Mouse (Mus musculus): ENCODE data around the gene Homer1.

The Homer1 gene

DNA sequence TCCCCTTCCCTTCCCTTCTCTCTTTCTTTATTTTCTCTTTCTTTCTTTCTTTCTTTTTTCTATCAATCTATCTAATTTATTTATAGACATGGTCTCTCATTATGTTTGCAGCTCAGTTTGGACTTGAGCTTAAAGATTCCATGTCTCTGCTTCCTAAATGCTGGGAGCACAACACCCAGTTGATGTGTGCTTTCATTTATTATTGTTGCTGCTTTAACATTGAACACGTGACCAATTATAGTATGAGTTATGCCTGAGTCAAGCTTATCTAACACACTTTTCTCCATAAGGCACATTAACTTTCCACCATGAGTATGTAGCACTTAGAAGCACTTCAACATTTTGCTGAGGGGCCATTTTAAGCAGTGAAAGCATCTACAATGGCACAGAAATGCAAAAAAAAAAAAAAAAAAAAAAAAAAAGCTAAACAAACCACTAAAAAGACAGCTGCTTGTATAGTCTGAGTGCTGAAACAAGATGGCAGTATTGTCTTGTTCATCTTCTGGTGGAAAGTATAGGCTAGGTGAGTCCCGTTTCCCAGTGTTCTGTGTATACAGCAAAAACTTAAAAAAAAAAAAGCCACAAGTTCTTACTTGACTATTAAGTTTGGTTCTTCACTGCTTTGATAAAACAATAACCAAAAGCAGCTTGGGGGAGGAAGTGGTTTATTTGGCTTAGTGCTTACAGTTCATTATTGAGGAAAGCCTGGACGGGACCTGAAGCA lies 41.3 kb downstream of the Homer1 start:
- DNase-seq (ENCODE audit: low read depth, low spot score), result peak; percentile 34

DNA sequence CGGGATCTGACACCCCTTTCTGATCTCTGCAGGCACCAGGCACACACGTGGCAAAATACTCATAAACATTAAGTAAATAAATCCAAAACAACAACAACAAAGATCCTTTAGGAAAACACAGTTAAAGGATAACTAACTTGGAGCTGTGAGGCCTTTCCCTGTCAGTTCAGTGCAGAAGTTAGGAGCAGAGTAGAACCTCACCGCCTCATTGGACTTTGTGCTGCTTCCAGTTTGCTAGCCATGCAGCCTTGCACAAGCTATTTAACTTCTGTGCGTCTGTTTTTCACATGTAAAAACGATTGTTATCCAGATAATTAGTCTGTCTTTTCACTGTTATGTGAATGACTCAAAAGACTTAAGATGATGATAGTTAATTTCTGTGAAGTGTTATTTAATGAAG lies 43.2 kb downstream of the Homer1 start:
- no peak for DNase-seq (ENCODE audit: low read depth, low spot score)

DNA sequence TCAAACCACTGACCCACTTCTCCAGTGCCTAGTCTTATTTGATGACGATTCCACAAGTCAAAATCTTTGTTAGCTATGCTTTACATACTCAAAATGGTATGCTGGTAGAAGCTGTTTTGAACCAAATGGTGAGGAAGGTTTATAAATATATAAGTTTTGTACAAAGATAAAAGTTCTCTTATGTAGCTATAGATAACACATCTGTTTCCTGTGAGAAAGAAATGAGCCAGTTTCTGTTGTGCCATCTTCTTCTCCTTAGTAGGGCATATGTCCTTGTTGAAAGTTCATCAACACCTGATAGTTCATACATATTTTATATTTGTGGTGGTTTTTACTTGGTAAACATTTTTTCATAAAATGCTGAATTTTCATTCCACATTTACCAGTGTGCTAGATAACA lies 45.0 kb downstream of the Homer1 start:
- no peak for DNase-seq (ENCODE audit: low read depth, low spot score)

DNA sequence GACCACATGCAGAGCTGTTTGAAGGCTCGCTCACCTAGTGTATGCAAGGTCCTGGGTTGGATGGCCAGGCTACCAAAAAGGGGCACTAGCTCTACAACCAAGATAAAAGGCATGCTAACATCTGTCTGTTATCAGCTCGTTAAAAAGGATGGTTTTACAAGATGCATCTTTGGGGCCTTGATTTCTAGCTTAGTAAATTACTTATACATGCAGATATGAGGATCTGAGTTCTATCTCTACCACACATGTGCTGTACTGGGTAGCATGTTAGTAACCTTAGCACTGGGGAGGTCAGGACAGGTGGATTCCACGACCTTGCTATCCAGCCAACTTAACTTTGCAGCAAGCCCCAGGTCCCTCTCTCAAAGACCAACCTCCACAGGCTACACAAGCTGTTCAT lies 46.4 kb downstream of the Homer1 start:
- no peak for DNase-seq (ENCODE audit: low read depth, low spot score)

DNA sequence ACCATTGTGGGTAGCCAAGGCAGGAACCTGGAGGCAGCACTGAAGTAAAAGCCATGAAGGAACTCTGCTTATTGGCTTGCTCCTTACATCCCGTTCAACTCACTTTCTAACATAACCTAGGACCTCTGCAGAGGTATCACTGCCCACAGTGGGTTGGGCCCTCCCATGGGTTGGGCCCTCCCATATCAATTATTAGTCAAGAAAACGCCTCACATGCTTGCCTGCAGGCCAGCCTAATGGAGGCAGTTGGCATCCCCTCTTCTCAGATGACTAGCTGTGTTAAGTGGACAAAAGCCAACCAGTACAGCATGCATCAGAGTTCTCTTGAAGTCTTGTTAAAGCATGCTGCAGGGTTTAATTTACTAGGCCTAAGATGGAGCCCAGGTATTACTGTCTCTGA lies 52.6 kb downstream of the Homer1 start:
- no peak for DNase-seq (ENCODE audit: low read depth, low spot score)

DNA sequence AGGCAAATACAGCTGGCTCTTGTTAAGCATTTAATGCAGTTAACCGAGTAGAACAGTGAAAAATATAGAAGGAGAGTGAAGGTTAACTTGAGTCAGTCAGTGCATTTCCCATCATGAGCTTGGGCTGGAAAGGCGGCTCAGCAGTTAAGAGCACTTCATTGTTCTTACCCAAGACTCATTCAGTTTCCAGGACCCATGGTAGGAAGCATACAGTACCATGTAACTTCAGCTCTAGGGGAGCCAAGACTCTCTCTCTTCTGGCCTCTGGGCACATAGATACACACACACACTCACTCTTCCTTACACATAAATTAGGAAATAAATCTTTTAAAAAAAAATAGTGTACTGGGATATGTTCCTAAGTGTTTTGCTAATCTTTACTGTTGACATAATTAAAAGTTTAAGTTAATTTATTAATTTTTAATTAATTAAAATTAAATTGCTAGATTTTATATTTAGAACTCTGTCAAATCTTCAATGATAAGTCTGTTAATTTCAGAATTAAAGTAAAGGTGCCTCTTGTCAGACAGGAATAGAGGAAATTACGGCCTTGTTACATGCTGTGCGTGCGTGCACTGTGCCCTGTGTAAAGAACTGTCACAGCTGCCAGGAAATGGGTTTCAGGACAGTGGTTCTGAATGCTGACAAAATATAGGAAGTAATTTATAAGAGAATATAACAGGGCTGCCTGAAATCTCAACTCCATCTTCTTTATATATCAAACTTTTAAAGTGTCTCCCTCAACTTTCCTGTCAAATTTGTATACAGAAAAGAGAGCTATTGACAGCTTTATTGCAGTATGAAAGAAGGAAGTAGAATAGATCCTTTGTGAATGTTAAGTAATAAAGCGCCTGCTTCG lies 55.2 kb downstream of the Homer1 start:
- no peak for DNase-seq (ENCODE audit: low read depth, low spot score)

DNA sequence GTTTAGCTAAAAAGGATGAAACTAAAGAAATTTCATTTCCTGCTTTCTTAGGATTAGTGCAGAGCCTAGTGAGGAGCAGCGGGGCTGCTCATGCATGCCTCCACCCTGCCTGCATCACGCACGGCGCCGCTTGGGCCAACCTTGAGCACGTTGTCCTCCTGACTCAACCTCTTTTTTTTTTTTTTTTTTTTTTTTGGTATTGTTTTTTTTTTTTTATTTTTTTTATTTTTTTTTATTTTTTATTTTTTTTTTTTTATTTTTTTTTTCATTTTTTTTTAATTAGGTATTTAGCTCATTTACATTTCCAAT lies 55.8 kb downstream of the Homer1 start:
- DNase-seq (ENCODE audit: low read depth, low spot score), result no peak

DNA sequence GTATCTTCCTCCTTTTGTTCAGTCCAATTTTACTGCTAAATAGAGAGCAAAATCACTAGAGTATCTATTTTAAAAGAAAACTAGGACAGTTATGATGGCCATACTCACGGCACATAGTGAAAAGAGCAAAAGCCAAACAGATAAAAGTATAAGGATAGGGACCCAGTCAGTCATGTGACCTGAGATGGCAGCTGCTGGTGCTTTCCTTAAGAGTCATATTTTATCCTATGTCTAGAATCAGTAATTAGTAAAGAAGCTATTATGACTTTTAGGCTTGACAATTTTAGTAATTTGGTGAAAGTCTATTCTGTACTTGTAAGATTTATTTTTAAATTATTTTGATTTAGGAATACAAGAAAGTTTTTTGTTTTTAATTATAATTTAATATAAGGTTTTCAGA lies 59.1 kb downstream of the Homer1 start:
- no peak for DNase-seq (ENCODE audit: low read depth, low spot score)

DNA sequence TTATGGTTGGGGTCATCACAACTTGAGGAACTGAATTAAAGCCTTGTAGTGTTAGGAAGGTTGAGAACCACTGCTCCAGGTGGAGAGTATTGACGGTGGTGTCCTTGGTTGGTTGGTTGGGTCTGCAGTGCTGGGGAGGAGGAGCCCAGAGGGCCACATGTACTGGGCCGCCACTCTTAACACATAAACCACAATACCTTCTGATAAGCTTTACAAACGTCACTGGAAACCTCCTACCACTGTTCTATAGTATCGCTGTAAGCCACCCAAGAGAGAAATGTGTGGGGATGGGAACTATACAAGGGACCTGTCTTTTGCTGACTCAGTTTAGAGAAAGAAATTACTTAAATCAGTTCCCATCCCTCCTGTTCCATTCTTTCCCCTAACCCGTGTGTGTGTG lies 68.1 kb downstream of the Homer1 start:
- no peak for DNase-seq (ENCODE audit: low read depth, low spot score)

DNA sequence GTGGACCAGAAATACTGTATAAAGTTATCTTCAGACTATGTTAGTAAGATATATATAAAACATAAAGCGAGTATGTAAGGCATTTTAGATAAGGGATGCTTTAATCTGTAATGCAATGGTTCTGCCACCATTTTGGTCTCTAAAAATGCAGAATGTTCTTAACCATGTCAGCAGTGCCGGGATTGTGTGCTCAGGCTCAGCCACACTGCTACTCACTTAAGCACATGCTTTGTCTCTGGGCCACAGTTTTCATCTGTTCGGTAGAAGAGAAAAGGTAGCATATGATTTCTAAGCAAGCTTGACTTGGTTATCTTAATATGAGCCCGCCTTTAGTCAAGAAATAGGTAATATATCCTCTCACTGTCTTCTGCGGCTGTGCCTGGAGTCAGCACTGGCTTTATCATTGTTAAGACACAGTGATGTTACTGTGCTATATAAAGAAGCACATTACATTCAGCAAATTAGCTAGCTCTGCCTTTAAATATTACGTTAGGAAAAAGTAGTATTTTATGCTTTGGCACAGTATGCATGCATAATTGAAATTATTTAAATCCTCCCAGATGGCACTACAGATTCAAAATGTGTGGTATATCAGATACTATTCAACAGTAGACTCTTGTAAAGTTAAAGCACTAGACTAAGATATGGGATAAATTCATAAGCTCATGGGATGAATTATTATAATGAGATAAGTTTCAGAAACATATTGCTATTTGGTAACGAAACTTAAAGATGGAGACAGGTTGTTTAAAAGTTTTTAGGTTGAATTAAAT lies 69.6 kb downstream of the Homer1 start:
- DNase-seq (ENCODE audit: low read depth, low spot score), result no peak

DNA sequence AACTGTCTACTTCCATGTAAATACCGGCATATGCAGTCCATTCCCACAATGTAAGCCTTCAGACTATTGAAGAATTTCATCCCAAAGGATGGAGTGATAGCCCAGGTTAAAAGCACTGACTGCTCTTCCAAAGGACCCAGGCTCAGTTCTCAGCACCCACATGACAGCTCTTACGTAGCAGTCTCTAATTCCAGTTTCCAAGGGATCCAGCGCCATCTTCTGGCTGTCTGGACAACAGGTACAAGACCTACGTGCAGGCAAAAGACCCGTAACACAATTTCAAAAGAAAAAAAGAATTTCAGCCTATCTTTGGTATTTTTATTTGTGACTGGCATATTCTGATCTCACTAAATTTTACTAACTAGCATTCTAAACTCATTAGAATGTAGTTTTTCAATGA lies 75.0 kb downstream of the Homer1 start:
- no peak for DNase-seq (ENCODE audit: low read depth, low spot score)

DNA sequence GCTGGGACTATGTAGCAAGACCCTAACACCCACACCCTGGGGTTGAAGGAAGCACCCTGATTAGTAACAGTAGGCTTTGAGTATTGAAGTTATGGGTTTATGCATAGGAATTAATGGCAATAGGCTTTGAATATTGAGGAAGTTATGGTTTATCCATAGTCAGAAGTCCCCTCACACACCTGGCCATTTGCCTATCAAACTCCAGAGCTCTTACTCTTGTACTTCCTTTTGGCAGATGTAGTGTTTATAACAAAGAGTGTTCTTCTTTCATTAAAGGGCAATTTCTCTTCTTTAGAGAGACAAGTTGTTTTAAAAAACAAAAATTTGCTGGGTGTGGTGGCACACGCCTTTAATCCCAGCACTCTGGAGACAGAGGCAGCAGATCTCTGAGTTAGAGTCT lies 79.1 kb downstream of the Homer1 start:
- no peak for DNase-seq (ENCODE audit: low read depth, low spot score)

DNA sequence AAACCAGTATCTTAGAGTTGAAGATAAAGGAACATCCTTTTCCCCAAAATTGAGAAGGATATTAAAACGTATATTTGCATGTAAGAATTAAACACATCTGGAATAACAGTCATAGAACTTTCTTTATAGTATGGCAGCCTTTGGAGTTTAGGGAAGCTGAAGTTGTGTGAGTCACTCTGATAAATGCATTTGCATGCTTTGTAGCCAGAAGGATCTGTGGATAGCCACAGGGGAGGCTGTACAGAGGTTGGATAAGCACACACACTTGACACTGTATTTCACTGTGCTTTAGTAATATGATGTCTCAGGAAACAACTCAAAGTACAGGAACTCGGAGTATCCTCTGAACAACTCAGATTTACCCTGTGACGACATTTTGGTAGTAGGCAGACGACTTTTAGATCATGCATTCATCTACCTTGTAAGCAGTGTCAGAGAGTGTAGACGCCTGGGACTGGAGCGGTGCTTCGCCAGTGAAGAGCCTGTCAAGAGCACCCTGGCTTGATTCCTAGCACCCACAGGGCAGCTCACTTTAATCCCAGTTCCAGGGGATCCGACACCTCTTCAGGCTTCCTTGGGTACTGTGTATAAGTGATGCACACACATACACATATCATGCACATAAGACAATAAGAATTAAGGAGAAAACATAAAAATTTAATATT lies 81.1 kb downstream of the Homer1 start:
- no peak for DNase-seq (ENCODE audit: low read depth, low spot score)

DNA sequence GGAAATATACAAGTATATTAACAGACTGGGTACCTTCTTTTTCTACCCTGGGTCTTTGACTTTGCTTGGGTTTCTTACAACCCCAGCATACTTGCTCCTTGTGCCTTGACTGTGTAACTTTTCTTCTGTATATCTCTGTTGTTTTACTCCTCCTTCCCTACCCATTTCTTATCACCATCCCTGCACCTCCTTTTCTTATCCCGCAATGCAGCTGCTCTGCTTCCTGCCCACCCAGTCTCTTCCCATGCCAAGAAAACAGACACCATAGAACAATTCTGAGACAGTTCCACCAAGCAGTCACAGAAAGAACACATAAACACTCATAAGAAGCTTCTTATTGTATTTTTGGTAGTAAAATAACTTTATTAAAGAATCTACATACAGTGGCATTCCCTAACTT lies 81.9 kb downstream of the Homer1 start:
- DNase-seq (ENCODE audit: low read depth, low spot score), result no peak

DNA sequence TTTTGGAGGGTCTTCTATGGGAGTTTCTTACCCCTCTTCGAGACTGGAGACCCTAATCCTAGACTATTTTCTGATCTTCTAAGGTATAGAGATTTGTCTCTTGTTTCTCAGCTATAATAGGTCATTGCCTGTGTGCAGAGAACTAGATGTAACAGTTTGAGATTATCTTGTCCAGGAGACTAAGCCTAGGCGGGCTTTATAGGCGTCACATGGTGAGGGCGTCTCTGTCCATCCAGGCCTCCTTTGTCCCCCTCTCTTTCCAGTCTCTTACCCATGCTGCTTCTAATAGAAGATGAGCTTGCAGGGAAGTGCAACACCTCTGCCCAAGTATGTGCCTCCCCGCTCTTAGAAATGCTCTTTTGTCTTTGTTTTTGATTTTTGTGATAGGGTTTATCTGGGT lies 83.7 kb downstream of the Homer1 start:
- DNase-seq (ENCODE audit: low read depth, low spot score), result no peak

DNA sequence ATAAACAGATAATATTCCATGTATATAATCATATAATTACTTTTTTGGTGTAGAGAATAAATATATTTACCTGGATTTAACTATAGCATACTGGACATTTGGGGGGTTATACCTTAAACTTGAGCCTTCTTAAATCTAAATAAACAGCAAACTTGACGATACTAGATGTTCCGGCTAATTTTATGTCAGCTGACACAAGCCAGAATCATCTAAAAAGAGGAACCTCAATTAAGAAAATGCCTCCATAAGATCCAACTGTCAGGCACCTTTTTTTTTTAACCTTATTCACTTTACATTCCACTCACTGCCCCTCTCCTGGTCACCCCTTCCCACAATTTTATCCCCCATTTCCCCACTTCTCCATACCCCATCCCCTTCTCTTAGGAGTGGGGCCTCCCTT lies 84.2 kb downstream of the Homer1 start:
- no peak for DNase-seq (ENCODE audit: low read depth, low spot score)

DNA sequence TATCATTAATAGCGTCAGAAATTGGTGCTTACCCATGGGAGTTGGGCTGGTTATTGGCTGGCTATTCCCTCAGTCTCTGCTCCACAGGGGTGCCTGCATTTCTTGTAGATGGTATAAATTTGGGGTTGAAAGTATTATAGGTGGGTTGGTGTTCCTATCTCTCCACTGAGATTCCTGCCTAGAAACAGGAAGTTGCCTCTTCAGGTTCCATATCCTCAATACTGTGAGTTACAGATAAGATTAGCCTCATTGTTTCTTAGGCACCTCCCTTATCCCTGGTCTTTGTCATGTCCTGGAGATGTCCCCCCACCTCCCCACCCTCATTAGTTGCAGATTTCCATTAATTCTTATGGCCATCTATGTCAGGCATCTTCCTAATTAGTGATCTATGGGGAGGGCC lies 85.0 kb downstream of the Homer1 start:
- DNase-seq (ENCODE audit: low read depth, low spot score), result no peak

DNA sequence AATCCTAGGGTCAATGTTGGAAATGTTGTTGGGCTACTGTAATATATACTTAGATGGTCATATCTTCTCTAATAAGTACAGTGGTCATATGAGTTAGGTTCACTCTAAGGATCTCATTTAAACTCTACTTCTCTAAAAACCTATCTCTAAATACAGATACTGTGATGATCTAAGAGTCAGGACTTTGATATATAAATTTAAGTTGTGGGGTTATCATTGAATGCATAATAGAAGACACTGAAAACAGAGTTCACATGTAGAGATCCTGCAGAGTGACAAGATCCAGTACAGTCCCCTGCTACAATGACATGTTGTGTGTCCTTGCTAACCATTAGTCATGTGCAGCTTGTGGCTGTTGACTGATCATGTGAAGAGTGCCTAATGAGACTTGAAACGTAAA lies 85.7 kb downstream of the Homer1 start:
- no peak for DNase-seq (ENCODE audit: low read depth, low spot score)

DNA sequence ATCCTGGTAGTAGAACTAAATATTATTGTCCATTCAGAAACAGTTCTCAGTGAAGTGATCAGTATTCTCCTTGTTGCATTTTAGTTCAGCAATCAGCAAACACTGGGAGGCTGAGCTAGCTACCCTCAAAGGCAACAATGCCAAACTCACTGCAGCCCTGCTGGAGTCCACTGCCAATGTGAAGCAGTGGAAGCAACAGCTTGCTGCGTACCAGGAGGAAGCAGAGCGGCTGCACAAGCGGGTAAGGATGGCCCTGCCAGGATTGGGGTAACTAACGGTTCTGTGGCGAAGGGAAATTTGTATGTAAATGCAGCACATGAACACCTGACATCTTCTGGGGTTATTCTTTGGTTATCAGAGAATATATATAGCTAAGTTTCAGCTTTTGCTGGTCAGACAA lies 88.0 kb downstream of the Homer1 start:
- DNase-seq (ENCODE audit: low read depth, low spot score), result no peak

DNA sequence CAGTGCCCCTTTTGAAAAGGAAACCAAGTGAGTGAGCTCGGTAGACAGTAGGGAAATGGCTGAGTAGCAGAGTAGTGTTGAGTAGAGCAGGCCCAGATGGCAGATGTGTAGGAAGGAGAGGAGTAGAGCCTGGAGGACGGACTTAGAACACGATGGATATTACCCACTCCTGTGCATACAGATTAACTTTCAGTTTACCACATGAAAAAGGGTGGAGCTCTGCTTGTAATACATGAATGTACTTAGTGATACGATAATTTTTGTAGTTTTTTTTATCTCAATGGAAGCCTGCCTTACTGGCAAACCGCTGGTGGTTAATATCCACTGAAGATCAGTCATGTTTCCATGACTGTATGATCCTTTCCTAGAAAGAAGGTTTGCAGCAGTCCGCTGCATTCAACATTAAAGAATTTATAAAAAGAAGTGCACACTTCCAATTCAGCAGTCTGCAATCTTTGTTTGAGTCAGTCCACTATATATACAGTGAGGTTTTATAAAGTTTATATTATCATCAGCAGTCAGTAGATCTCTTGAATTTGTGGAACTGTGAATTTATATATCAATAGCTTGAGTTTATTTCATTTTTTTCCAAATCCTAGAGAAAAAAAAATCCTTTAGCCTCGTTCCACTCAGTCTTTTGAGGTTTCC lies 89.3 kb downstream of the Homer1 start:
- DNase-seq (ENCODE audit: low read depth, low spot score), result no peak

DNA sequence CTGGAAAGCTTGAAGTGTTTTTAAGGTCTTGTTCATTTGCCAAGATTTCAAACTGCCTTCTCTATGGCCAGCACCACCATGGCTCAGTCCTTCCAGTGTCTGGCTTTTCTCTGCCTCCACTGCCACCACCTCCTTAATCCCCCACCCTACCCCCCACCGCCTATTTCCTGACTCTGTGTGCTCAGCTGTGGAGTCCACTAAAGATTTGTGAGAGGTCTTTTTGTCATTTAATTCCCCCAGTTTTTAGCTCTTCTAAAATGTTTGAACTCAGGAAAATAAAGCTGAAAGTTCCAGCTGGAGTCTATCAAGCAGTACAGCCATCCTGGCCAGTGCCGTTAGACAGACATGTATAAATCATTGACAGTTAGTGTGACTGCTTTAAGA lies 89.8 kb downstream of the Homer1 start:
- DNase-seq (ENCODE audit: low read depth, low spot score), result no peak
